Mouse (Mus musculus) G1E (cell line): Measurements from ENCODE around the gene Stat6. TPM values are rescaled to one million over a fixed set of nuclear protein-coding genes. Genes with fewer than 3 reads are reported as not detected.

Experiments
- ATAC-seq: 2 replicates; pipeline ENCODE4 v1.8.0; 2016; ENCODE audit warnings: mild to moderate bottlenecking; ENCODE audit not compliant: insufficient number of reproducible peaks, poor library complexity, low FRiP score, severe bottlenecking; ENCODE audit errors: extremely low read depth
- DNase-seq: peaks from one replicate; pipeline ENCODE4 v3.0.0; 2012; ENCODE audit warnings: low spot score
- H3K27me3 ChIP-seq: 2 replicates; pipeline ENCODE4 v1.6.1; 2012; ENCODE audit warnings: mild to moderate bottlenecking, low read length, inconsistent platforms; ENCODE audit not compliant: insufficient read depth
- H3K36me3 ChIP-seq: replicated peaks from 2 replicates; pipeline ENCODE3; 2012; ENCODE audit warnings: mild to moderate bottlenecking, inconsistent platforms
- H3K4me1 ChIP-seq: 2 replicates; pipeline ENCODE4 v1.6.1; 2012; ENCODE audit warnings: low read depth, low read length, inconsistent platforms, mixed read lengths; ENCODE audit not compliant: insufficient read depth
- H3K4me3 ChIP-seq: 2 replicates; pipeline ENCODE4 v1.5.1; 2012; ENCODE audit warnings: low read depth, mild to moderate bottlenecking, inconsistent platforms, low read length, moderate library complexity, mixed read lengths
- H3K9me3 ChIP-seq: replicated peaks from 2 replicates; pipeline ENCODE4 v1.6.1; 2012; ENCODE audit warnings: inconsistent platforms
- CTCF ChIP-seq: IDR thresholded peaks from 2 replicates; pipeline ENCODE4 v1.5.1; 2012; ENCODE audit warnings: low read depth, low read length, inconsistent platforms, mixed read lengths
- GATA1 ChIP-seq: IDR thresholded peaks from 2 replicates; pipeline ENCODE4 v1.6.1; 2012; ENCODE audit warnings: borderline replicate concordance, low read length, inconsistent platforms, mixed read lengths
- GATA2 ChIP-seq: IDR thresholded peaks from 2 replicates; pipeline ENCODE4 v1.6.1; 2012; ENCODE audit warnings: low read depth, low read length, inconsistent platforms, borderline replicate concordance
- POLR2AphosphoS5 ChIP-seq: IDR thresholded peaks from 2 replicates; pipeline ENCODE4 v1.6.1; 2012; ENCODE audit warnings: low read depth, low read length, inconsistent platforms; ENCODE audit not compliant: insufficient replicate concordance
- TAL1 ChIP-seq: conservative IDR thresholded peaks from 2 replicates; pipeline ENCODE4 v1.6.1; 2012; ENCODE audit warnings: low read depth, low read length, inconsistent platforms, mixed read lengths
- polyA plus RNA-seq: library from polyadenylated mRNA; stranded (reverse); fragments of >175 nt; gene quantifications from 2 replicates; pipeline ENCODE4 v1.2.3, GENCODE M21; 2012
- total RNA-seq, 2 experiments: library from RNA; stranded (forward) in 1 of 2; stranded (reverse) in 1 of 2; fragments of 200-1000 nt in 1 of 2; fragments of >200 nt in 1 of 2; fragmentation: Nextera tagmentation in 1 of 2; gene quantifications; 2 replicates each; pipeline ENCODE4 v1.2.3; 2014 to 2017

Gene Stat6
- total and polyA plus RNA-seq, 3 experiments = 44.0 to 90.5 (median 69.5) TPM

DNA sequence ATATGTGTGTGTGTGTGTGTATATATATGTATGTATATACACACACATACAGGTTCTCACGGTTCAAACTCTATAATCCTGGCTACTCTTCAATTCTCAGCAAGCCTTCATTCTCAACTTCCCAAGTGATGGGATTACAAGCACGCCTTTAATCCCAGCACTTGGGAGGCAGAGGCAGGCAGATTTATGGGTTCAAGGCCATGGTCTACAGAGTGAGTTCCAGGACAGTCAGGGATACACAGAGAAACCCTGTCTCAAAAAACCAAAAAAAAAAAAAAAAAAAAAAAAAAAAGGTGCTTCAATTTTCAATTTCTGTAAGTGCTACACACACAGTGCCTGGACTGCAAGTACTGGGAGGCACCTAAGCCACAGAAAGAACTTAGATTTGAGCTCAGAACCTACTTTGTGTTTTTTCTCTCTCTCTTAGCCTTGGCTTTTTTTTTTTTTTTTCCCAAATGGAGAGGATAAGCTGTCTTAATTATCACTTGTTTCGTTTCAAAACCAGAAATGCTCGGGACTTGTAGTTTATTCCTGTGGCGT, 33.1 kb downstream of the Stat6 start:
- Histone ChIP-seq H3K36me3 (peaks cover 20% of the 10 kb centered on the region), H3K9me3 (peaks cover 3% of the 10 kb centered on the region; the same call in 1 of the 2 replicates), H3K4me3 (peak overlapping the region; percentile 82; the same call in 1 of the 2 replicates), H3K4me1 (peaks cover 42% of the 10 kb centered on the region), H3K27me3 (no peaks in the 10 kb centered on the region)
- DNase-seq = no peak
- no peak for TF ChIP-seq TAL1
- no peak for TF ChIP-seq GATA1
- TF ChIP-seq POLR2AphosphoS5 = no peak
- no peak for TF ChIP-seq GATA2
- no peak for TF ChIP-seq CTCF
- no peak for ATAC-seq

DNA sequence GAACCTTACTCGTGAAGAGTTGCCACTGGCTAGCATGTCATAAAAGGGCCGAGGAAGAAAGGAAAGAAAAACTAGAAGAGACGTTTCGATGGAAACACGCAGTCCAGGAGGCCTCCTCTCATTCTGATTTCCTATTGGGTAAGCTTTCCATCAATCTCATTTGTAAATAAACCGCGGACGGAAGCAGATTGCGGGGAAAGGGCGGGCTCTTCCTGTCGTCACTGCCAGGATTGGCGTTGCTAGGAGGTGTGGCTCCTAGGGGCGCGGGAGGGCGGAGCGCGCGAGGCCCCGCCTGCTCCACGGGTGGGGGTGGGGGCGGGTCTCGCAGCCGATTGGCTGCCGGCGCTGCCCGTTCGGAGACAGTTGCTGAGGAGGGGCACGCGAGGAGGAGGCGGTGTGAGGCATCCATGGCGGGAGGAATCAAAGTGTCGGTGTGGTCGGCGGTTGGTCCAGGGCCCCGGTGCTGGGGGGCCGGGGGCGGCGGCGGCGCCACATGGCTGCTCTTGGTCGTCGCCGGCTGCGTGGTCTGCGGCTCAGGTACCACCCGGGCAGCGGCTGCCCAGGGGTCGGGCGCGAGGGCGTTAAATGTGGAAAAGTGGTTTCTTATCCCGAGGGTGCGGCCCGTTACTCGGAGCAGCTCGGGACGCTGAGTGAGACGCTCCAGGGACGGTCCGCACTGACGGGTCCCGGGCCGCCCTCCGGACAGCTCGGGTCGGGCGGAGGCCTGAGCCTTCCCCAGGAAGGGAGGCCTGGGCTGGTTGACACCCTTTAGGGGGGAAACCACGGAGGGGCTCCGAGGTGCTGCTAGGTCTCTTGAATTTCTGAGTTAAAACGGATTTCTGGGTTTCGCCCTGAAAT, 34.1 kb downstream of the Stat6 start:
- Histone ChIP-seq H3K36me3 (peaks cover 26% of the 10 kb centered on the region), H3K9me3 (peaks cover 3% of the 10 kb centered on the region; the same call in 1 of the 2 replicates), H3K4me1 (peaks cover 44% of the 10 kb centered on the region), H3K4me3 (peak overlapping the region; percentile 82), H3K27me3 (no peaks in the 10 kb centered on the region)
- DNase-seq (peak; percentile 93), ATAC-seq (peak; percentile 91)
- TF ChIP-seq POLR2AphosphoS5 (no peak), GATA1 (no peak), CTCF (no peak), TAL1 (no peak), GATA2 (no peak)

DNA sequence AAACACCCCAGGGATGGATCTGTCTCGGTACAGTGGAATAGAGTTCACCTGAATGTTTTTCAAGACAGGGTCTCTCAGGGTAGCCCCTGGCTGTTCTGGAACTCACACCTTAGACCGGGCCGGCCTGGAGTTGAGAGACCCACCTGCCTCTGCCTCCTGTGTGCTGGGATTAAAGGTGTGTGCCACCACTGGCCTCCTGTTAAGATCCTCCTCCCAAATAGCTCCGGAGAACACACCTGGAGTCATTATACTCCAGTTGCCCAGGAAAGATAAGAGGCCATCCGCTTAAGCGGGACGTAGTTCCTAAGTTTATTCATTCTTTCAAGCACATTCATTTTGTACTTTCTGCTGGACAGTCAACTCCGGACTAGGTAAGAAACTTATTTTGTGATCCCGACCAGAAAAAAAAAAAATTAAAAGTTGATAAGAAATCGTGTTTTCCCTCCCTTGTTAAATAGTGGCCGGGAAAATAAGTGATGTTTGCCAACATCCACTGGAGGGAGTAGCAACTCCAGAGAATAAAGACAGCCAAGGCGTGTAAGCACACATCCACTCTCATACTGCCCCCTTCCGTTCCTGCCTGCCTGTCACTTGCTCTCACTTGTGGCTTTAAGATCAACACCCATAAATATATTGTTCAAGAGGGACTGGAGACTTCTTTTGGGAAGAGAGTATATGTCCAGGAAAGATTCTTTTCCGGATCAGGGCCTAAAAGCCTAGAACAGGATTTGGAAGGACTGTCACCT, 35.0 kb downstream of the Stat6 start:
- TF ChIP-seq CTCF (peak; percentile 56), GATA2 (no peak)
- Histone ChIP-seq H3K27me3 (no peaks in the 10 kb centered on the region), H3K4me1 (peaks cover 46% of the 10 kb centered on the region), H3K4me3 (peak overlapping the region; percentile 82), H3K9me3 (peaks cover 3% of the 10 kb centered on the region; the same call in 1 of the 2 replicates), H3K36me3 (peaks cover 30% of the 10 kb centered on the region)
- DNase-seq (no peak), ATAC-seq (peak; percentile 41; the same call in 1 of the 2 replicates)

DNA sequence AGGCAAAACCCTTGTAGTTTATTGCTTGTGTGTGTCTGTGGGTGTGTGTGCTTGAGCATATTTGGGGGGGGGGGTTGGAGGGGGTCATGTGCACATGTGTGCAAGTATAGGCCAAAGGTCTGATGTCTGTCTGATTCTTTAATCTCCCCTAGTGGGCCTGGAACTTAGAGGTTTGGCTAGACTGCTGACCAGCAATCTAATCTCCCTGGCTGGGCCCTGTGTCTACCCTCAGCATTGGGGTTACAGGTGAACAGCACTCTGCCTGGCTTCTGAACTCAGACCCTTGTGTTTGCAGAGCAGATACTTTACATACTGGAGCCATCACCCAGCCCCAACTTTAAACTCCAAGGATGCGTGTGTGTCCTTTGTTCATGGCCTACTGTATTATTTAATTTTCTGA, 36.4 kb downstream of the Stat6 start:
- Histone ChIP-seq H3K4me1 (peaks cover 43% of the 10 kb centered on the region), H3K27me3 (no peaks in the 10 kb centered on the region), H3K36me3 (peaks cover 37% of the 10 kb centered on the region), H3K9me3 (no peaks in the 10 kb centered on the region; the same call in 1 of the 2 replicates), H3K4me3 (no peak overlapping the region)
- no peak for ATAC-seq
- DNase-seq = no peak
- TF ChIP-seq GATA2 = no peak
- no peak for TF ChIP-seq TAL1
- no peak for TF ChIP-seq CTCF
- TF ChIP-seq GATA1 = no peak
- TF ChIP-seq POLR2AphosphoS5 = no peak

DNA sequence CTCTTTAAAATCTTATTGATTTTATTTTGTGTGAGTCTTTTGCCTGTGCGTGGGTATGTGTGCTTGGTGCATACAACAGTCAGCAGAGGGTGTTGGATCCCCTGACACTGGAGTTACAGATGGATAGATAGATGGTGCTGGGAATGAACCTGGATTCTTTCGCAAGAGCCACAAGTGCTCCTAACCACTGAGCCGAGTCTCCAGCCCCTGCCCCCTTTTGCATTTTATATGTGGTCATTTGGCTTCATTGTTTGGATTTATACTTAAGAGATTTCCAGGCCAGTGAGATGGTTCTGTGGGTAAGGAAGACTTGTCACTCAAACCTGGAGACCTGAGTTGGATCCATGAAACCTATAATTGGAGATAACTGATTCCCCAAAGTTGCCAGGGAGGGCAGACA, 37.1 kb downstream of the Stat6 start:
- peaks cover 41% of the 10 kb centered on the region for H3K4me1 ChIP-seq
- H3K9me3 ChIP-seq = no peaks in the 10 kb centered on the region; the same call in 1 of the 2 replicates
- H3K27me3 ChIP-seq = no peaks in the 10 kb centered on the region
- DNase-seq (no peak), ATAC-seq (no peak)
- H3K36me3 ChIP-seq = peaks cover 37% of the 10 kb centered on the region
- TF ChIP-seq POLR2AphosphoS5 = no peak
- TF ChIP-seq TAL1 = no peak
- TF ChIP-seq GATA2 = no peak
- TF ChIP-seq GATA1 = no peak
- no peak for TF ChIP-seq CTCF
- no peak overlapping the region for H3K4me3 ChIP-seq

DNA sequence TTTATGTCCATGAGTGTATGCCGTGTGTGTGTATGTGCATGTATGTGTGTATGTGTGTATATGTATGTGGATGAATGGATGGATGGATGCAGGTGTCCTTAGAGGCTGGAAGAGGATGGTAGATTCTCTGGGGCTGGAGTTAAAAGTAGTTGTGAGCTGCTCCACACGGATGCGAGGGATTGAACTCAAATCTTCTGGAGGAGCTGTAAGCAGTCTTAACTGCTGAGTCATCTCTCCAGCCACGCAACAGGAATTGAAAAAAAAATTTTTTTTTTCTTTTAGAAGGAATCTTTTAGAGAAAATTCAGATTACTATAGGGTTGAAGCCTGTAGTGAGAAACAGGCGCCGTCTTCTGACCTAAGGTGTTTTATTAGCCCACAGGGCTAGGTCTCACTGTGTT, 40.1 kb downstream of the Stat6 start:
- peaks cover 52% of the 10 kb centered on the region for H3K36me3 ChIP-seq
- no peaks in the 10 kb centered on the region for H3K27me3 ChIP-seq
- ATAC-seq (no peak), DNase-seq (no peak)
- peaks cover 32% of the 10 kb centered on the region for H3K4me1 ChIP-seq
- no peak overlapping the region for H3K4me3 ChIP-seq
- H3K9me3 ChIP-seq = no peaks in the 10 kb centered on the region
- no peak for TF ChIP-seq TAL1
- TF ChIP-seq GATA1 = no peak
- no peak for TF ChIP-seq CTCF
- TF ChIP-seq POLR2AphosphoS5 = no peak
- no peak for TF ChIP-seq GATA2
